Mouse (Mus musculus): ENCODE data around the gene Rasa2.
"Not testable (repeated sequence)": the region's sequence is repeated elsewhere in the genome, so short reads cannot be mapped to it uniquely, and the experiment has no call there.

The Rasa2 gene

GRCm38 (mm10) chr9:96631389-96632072 is at the start of gene Rasa2:
Gene Rasa2 (minus strand): TSS chr9:96631617.
- DNase-seq (ENCODE audit: extremely low spot score, low spot score), result peak; percentile 92

DNA sequence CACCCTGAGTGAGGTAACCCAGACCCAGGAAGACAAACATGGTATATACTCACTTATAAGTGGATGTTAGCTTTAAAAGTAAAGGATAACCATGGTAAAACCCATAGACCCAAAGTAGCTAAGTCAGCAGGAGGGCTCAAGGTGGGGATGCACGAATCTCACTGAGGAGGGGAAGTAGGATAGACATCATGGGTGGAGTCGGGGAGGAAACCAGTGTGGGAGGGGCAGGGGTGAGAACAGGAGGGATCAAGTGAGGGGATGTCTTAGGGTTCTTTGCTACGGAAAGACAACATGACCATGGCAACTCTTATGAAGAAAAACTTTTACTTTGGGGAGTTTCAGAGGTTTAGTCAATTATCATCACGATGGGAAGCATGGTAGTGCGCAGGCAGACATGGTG is 47.2 kb upstream of the Rasa2 start:
- DNase-seq (ENCODE audit: extremely low spot score, low spot score), result no peak

- DNase-seq (ENCODE audit: extremely low spot score, low spot score), result not testable (repeated sequence)
Measured at GRCm38 (mm10) chr9:96677711-96678110, 46.3 kb upstream of the Rasa2 start.

DNA sequence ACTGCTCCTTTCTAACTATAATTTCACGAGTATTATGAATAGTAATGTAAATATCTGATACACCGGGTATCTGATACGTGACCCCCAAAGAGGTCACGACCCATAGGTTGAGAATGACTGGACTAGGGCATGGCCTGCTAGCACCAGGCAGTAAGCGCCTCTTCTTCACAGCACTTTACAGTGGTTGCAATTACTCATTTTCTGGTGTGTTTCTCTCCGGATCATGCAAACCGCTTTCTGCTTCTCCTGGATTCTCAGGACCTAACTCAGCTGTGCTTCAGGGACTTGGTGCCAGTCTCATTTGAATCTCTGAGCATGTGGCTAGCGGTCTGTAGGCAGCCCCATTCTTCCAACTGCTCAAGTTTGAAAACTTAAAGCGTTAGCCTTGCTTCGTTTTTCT is 45.3 kb upstream of the Rasa2 start:
- no peak for DNase-seq (ENCODE audit: extremely low spot score, low spot score)

DNA sequence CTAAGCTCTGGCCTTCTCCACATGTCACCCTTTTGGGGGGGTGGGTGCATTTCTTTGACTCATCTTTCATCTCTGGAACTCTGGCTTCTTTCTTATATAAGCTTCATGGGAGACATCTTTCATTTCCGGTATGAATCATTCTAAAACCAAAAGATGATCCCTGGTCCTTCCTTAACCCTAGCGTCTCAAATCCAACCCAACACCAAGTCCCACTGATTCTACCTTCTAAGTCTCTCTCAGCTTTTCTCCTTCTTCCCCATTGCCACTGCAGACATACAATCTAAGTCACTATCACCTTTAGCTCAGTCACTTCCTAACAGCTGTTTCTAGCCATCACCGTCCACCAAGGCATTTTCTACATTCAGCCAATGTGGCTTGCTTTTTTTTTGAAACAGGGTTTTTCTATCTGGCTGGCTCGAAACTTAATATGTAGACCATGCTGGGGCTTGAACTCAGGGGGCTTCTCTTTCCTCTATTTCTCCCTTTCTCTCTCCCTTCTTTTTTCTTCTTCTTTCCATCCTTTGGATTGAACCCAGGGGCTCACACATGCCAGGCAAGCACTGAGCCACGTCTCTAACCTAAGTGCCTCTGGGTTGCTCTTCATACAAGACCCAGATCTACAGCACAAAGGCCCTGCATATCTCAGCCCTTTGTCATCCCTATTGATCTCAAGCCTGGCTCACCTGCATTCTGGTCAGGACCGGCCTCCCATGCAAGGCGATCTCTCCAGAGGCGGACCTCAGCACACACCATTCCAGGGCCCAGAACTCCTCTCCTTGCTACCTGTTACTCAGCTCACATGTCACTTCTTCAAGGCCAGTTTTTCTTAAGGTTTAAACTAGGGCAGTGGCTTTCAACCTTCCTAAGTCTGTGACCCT is 44.6 kb upstream of the Rasa2 start:
- no peak for DNase-seq (ENCODE audit: extremely low spot score, low spot score)

- peak; percentile 36 for DNase-seq (ENCODE audit: extremely low spot score, low spot score)
Measured at GRCm38 (mm10) chr9:96675071-96675762, 43.8 kb upstream of the Rasa2 start.

DNA sequence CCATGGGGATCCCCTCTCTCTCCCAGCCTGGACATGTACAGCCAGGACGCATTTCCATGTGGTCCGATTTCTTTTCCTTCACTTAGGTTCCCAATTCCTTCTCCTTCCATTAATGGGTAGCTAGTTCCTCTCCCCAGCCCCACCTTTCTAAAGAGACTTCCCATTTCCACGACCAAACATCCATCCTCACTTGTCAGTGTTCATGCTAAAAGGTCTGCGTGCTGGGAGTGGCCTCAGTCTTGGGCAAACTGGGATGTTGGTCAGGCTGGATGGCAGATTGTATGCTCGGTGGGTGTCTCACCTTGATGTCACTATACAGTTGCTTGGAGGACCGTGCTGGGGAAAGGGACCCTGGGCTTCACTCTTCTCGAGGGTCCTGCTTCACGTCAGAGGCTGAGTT is 42.9 kb upstream of the Rasa2 start:
- no peak for DNase-seq (ENCODE audit: extremely low spot score, low spot score)

- no peak for DNase-seq (ENCODE audit: extremely low spot score, low spot score)
Measured at GRCm38 (mm10) chr9:96672466-96672865, 41.0 kb upstream of the Rasa2 start.

- DNase-seq (ENCODE audit: extremely low spot score, low spot score), result no peak
Measured at GRCm38 (mm10) chr9:96671249-96671648, 39.8 kb upstream of the Rasa2 start.

DNA sequence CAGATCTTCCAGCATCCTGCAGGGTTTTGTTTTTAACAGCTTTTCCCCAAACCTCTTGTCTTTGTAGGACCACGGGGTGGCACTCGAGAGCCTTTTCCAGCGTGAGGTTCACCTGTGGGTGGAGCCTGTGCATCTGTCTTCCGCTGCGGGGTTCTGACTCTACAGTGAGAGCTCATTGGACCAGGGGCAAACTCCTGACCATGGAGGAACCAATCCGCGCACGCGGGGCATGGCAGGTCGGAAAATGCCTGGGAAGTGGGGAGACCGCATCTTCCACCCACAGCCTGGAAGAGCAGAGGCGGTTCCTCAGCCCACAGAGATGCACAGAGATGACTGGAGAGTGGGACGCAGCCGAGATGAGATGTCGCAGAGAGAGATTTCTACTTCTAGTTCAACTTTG is 38.5 kb upstream of the Rasa2 start:
- peak; percentile 91 for DNase-seq (ENCODE audit: extremely low spot score, low spot score)

GRCm38 (mm10) chr9:96668628-96669027 is 37.2 kb upstream of the Rasa2 start:
- peak; percentile 29 for DNase-seq (ENCODE audit: extremely low spot score, low spot score)

DNA sequence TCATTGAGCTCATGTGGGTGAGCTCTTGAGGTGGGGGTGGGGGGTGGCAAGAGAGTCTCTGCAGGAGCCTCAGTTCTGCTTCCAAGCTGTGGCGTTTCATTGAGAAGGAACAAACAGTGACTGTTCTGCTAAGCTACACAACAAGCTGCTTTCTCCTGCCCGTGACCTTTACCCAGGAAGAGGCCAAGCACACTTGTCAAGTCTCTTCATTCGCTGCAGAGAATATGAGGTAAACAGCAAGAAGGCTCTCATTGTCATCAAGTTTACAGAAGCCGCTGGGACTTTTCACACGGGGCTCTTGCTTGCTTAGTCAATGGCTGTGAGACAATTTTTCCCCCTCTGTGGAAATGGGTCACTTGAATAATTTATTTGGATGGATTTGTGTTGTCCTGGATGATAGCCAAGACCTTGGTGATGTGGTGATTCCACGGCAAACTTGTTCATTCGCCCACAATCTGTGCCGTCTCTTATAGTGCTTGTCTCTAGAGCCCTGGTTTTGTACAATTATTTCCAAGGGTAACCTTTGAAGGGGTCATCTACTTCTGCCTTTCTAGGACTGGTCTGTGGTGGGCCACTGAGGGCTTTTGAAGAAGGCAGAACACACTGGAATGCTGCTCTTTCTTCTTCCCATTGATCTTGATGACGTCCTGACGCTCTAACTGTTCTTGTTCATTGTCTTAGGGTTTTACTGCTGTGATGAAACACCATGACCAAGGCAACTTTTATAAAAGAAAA is 29.3 kb upstream of the Rasa2 start:
- DNase-seq (ENCODE audit: extremely low spot score, low spot score), result no peak

DNA sequence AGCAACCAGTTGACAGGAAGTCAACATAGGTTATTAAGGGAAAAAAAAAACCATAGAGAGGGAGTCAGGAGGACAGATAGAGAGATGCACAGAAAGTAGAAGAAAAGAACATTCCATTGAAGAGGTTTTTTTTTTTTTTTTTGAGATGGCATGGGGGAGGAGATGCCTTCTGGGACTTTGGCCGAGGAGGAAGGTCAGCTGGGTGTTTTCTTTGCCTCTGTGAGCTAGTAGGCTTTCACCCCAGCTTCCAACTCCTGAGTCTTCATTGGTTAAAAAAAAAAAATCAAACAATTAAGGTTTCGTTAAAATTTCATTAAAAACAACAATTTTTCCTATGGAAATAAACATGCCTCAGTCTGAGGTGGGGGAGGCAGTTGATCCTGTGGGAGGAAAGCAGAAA is 28.4 kb upstream of the Rasa2 start:
- DNase-seq (ENCODE audit: extremely low spot score, low spot score), result no peak

DNA sequence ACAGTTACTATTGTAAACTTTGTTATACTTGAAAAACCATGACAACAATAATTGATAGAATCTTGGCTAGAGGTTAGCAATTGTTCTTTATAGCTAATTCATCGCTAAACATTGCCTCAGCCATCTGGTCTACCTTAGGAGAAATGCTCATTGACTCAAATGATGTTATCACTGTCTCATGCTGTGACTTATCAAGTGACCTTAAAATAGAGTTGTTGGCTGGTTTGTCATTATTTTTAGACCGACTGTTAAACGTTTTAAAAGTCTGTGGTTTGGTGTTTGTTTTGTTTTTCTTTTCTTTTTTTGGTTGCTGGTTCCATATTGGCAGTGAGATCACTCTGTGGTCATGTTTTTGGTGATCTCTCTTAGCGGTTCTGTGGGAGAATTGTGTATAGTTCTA is 22.1 kb upstream of the Rasa2 start:
- DNase-seq (ENCODE audit: extremely low spot score, low spot score), result no peak

GRCm38 (mm10) chr9:96652763-96653162 is 21.3 kb upstream of the Rasa2 start:
- DNase-seq (ENCODE audit: extremely low spot score, low spot score), result no peak

DNA sequence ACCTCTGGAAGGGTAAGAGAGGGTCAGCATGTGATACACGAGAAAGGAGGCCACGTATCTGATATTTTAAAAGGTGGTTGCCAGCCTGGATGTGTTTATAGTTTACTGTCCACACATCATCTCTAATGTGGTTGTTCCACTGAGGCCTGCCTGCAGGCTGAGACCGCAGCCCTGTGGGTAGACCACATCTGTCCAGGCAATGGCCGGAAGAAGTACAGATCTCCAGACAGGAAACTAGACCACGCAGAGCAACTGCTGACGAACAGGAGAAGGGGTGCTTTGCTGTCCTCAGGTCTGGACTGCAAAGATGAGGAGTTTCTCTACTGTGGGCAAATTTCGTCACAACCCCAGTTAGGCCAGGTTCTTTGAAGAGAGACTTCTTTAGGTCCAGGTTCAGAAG is 19.4 kb upstream of the Rasa2 start:
- no peak for DNase-seq (ENCODE audit: extremely low spot score, low spot score)

GRCm38 (mm10) chr9:96649924-96650323 is 18.5 kb upstream of the Rasa2 start:
- DNase-seq (ENCODE audit: extremely low spot score, low spot score), result no peak

- no peak for DNase-seq (ENCODE audit: extremely low spot score, low spot score)
Measured at GRCm38 (mm10) chr9:96649362-96649761, 17.9 kb upstream of the Rasa2 start.

- no peak for DNase-seq (ENCODE audit: extremely low spot score, low spot score)
Measured at GRCm38 (mm10) chr9:96646668-96647295, 15.4 kb upstream of the Rasa2 start.

- DNase-seq (ENCODE audit: extremely low spot score, low spot score), result no peak
Measured at GRCm38 (mm10) chr9:96644840-96645239, 13.4 kb upstream of the Rasa2 start.

DNA sequence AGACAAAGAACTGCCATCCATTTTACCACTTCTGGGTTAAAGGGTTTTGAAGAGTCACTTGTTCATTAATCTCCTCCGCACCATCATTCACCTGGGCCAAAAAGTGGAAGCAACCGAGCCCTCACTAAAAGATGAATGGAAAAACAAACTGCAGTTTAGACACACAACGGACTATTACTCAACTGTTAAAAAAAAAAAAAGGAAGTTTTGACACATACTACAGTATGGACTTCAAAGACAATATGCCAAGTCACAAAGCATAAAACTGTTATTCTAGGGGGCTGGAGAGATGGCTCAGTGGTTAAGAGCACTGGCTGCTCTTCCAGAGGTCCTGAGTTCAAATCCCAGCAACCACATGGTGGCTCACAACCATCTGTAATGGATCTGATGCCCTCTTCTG is 12.6 kb upstream of the Rasa2 start:
- not testable (repeated sequence) for DNase-seq (ENCODE audit: extremely low spot score, low spot score)

Data from neural tube, embryonic 10.5 days (tissue).